Mouse (Mus musculus): ENCODE data around the gene Gm3383. TPM values are rescaled to one million over a fixed set of nuclear protein-coding genes. Genes with fewer than 3 reads are reported as not detected.

Gm3383 gene
- 1 to 10 TPM; 2.5 to 5.3 TPM for polyA plus RNA-seq (2017; shearing (Covaris generic))

GRCm38 (mm10) chr14:5807882-5808281 lies at the start of gene Gm3383:
Gene Gm3383 (minus strand): TSS chr14:5807982.

GRCm38 (mm10) chr14:5830229-5830628 lies 22.4 kb upstream of the Gm3383 start, which contains the start of gene Gm3424:
Gene Gm3424 (minus strand): TSS chr14:5830329.

GRCm38 (mm10) chr14:5741477-5741876 lies 66.3 kb downstream of the Gm3383 start, which contains the start of gene Gm3373:
Gene Gm3373 (minus strand): TSS chr14:5741577.

GRCm38 (mm10) chr14:5687357-5687756 lies 120.4 kb downstream of the Gm3383 start, which contains the start of gene Gm9603:
Gene Gm9603 (minus strand): TSS chr14:5687457.

GRCm38 (mm10) chr14:5632928-5633327 lies 174.9 kb downstream of the Gm3383 start, which contains the start of gene Gm8265:
Gene Gm8265 (minus strand): TSS chr14:5633028.

Other genes starting within 250 kb of the Gm3383 start
- not detected for gene Gm8265, start 175.0 kb downstream of the Gm3383 start, polyA plus RNA-seq (2017; shearing (Covaris generic))
- gene Gm9603, start 120.5 kb downstream of the Gm3383 start, polyA plus RNA-seq (2017; shearing (Covaris generic)) = not detected
- 1 to 10 TPM; 1.2 to 3.3 TPM for gene Gm3373, start 66.4 kb downstream of the Gm3383 start, polyA plus RNA-seq (2017; shearing (Covaris generic))
- gene Gm3424, start 22.3 kb upstream of the Gm3383 start, polyA plus RNA-seq (2017; shearing (Covaris generic)) = not detected
- 1 to 10 TPM in 1 of 2 experiments, under 1 TPM in 1; 0.97 to 2.0 TPM for gene Gm8237, start 72.4 kb upstream of the Gm3383 start, polyA plus RNA-seq (2017; shearing (Covaris generic))
- gene Gm3248, start 153.8 kb upstream of the Gm3383 start, polyA plus RNA-seq (2017; shearing (Covaris generic)) = 1 to 10 TPM in 1 of 2 experiments, under 1 TPM in 1; 0.22 to 4.5 TPM
- not detected for gene Gm3453, start 171.2 kb upstream of the Gm3383 start, polyA plus RNA-seq (2017; shearing (Covaris generic))